Mouse (Mus musculus) kidney, postnatal 14 days (tissue): ENCODE data around the gene Vmn2r14.
"Not testable (repeated sequence)": the region's sequence is repeated elsewhere in the genome, so short reads cannot be mapped to it uniquely, and the experiment has no call there.

Experiments
- DNase-seq: peaks from one replicate; pipeline ENCODE4 v3.0.0; 2022; ENCODE audit warnings: mixed read lengths

Vmn2r14 gene

DNA sequence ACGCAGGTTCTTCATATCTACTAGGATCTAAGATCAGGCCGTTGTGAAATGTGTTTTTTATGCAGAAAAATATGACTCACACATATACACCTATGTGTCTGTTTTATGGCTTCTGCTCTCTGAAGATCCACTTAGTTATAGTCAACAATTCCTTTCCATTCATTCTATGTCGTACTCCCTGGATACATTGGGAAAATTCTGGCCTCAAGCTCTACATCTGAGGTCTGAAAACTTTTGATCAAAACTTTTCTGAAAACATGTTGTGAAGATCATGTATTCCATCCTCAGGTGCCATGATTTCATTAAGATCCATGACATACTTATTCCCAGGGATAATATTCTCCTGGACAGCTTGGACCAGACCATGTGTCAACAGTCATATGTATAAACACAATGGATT is at the start of gene Vmn2r14:
Gene Vmn2r14 (minus strand): TSS at position 101 of the 400 bp plus-strand sequence.
- DNase-seq = no peak

DNA sequence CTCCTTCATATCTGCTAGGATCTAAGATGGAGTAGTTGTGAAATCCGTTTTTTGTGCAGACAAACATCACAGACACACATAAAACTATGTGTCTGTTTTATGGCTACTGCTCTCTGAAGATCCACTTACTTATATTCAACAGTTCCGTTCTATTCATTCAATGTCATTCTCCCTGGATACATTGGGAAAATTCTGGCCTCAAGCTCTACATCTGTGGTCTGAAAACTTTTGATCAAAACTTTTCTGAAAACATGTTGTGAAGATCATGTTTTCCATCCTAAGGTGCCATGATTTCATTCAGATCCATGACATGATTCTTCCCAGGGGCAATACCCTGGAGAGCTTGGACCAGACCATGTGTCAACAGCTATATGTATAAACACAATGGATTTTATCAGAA is 32.4 kb downstream of the Vmn2r14 start, which contains the start of gene Vmn2r13:
Gene Vmn2r13 (minus strand): TSS at position 101 of the 400 bp plus-strand sequence.
- not testable (repeated sequence) for DNase-seq

- DNase-seq = not testable (repeated sequence)
Observed at GRCm38 (mm10) chr5:109166851-109167250, 57.7 kb downstream of the Vmn2r14 start.
